Mouse (Mus musculus): ENCODE results near the gene Birc5. TPM values are rescaled to one million over a fixed set of nuclear protein-coding genes. Genes with fewer than 3 reads are reported as not detected.

Gene Birc5
- polyA plus RNA-seq, 1 experiment from 2014 or later: 340 TPM

- H3K4me2 ChIP-seq (ENCODE audit: low read length): no peak overlapping the region
- H3K9me3 ChIP-seq (ENCODE audit: control insufficient read depth, low read length): no peaks in the 10 kb centered on the region
- no peak overlapping the region for H3K9ac ChIP-seq (ENCODE audit: low read length)
- no peaks in the 10 kb centered on the region for H3K36me3 ChIP-seq (ENCODE audit: control insufficient read depth, insufficient read depth, low read length)
- H3K4me1 ChIP-seq (replicated peaks; ENCODE audit: control insufficient read depth, insufficient read depth, low read length): peaks cover 3% of the 10 kb centered on the region; the same call in 1 of the 2 replicates
- peak; percentile 84 for DNase-seq (ENCODE audit: low spot score)
- H3K27me3 ChIP-seq (replicated peaks; ENCODE audit: control insufficient read depth, insufficient read depth, low read length): no peaks in the 10 kb centered on the region
- no peak overlapping the region for H3K27ac ChIP-seq (ENCODE audit: low read depth)
- 39% methylated on average over 12 of the region's 12 CpGs for WGBS
- H3K4me3 ChIP-seq (ENCODE audit: low read depth, low read length): no peak overlapping the region
- ATAC-seq (replicated peaks; ENCODE audit: low FRiP score, low TSS enrichment, low read depth): no peak
These were observed 21.8 kb downstream of the Birc5 start for GRCm38 (mm10) chr11:117870688-117871365.

GRCm38 (mm10) chr11:117871376-117871775, 22.3 kb downstream of the Birc5 start:
- Histone ChIP-seq H3K4me2 (ENCODE audit: low read length) (no peak overlapping the region), H3K36me3 (ENCODE audit: control insufficient read depth, insufficient read depth, low read length) (no peaks in the 10 kb centered on the region), H3K4me1 (replicated peaks; ENCODE audit: control insufficient read depth, insufficient read depth, low read length) (peaks cover 3% of the 10 kb centered on the region; the same call in 1 of the 2 replicates), H3K9ac (ENCODE audit: low read length) (no peak overlapping the region), H3K4me3 (ENCODE audit: low read depth, low read length) (no peak overlapping the region), H3K27ac (ENCODE audit: low read depth) (no peak overlapping the region), H3K27me3 (replicated peaks; ENCODE audit: control insufficient read depth, insufficient read depth, low read length) (no peaks in the 10 kb centered on the region), H3K9me3 (ENCODE audit: control insufficient read depth, low read length) (no peaks in the 10 kb centered on the region)
- WGBS: 63% methylated on average over 5 of the region's 5 CpGs
- ATAC-seq (replicated peaks; ENCODE audit: low FRiP score, low TSS enrichment, low read depth): no peak
- no peak for DNase-seq (ENCODE audit: low spot score)

GRCm38 (mm10) chr11:117871911-117872584, 23.0 kb downstream of the Birc5 start:
- no peak for ATAC-seq (replicated peaks; ENCODE audit: low FRiP score, low TSS enrichment, low read depth)
- 59% methylated on average over 12 of the region's 12 CpGs for whole genome bisulfite sequencing
- no peaks in the 10 kb centered on the region for H3K36me3 ChIP-seq (ENCODE audit: control insufficient read depth, insufficient read depth, low read length)
- no peaks in the 10 kb centered on the region for H3K27me3 ChIP-seq (replicated peaks; ENCODE audit: control insufficient read depth, insufficient read depth, low read length)
- H3K4me2 ChIP-seq (ENCODE audit: low read length): peak overlapping the region; percentile 98
- DNase-seq (ENCODE audit: low spot score): no peak
- no peak overlapping the region for H3K27ac ChIP-seq (ENCODE audit: low read depth)
- H3K9me3 ChIP-seq (ENCODE audit: control insufficient read depth, low read length): no peaks in the 10 kb centered on the region
- no peak overlapping the region; the same call in 1 of the 2 replicates for H3K4me3 ChIP-seq (ENCODE audit: low read depth, low read length)
- H3K4me1 ChIP-seq (replicated peaks; ENCODE audit: control insufficient read depth, insufficient read depth, low read length): peaks cover 3% of the 10 kb centered on the region; the same call in 1 of the 2 replicates
- H3K9ac ChIP-seq (ENCODE audit: low read length): no peak overlapping the region

GRCm38 (mm10) chr11:117872861-117873608, 24.0 kb downstream of the Birc5 start, which contains the start of gene Tha1:
Tha1 (minus strand) TSS chr11:117873481.
- WGBS: 2% methylated on average over 51 of the region's 51 CpGs
- peak within 1 kb of the TSS; percentile 98 for H3K4me2 ChIP-seq (ENCODE audit: low read length)
- H3K27ac ChIP-seq (ENCODE audit: low read depth): 0 out of 2 replicates have a peak within 1 kb of the TSS, but pooled peaks have one; percentile 33
- no peaks in the 10 kb centered on the region for H3K27me3 ChIP-seq (replicated peaks; ENCODE audit: control insufficient read depth, insufficient read depth, low read length)
- DNase-seq (ENCODE audit: low spot score) (peak; percentile 85), ATAC-seq (replicated peaks; ENCODE audit: low FRiP score, low TSS enrichment, low read depth) (peak; percentile 67)
- H3K9me3 ChIP-seq (ENCODE audit: control insufficient read depth, low read length): no peaks in the 10 kb centered on the region
- H3K4me3 ChIP-seq (ENCODE audit: low read depth, low read length): peak within 1 kb of the TSS; percentile 74
- peak within 1 kb of the TSS; percentile 69 for H3K9ac ChIP-seq (ENCODE audit: low read length)
- peaks cover 4% of the 10 kb centered on the region for H3K4me1 ChIP-seq (replicated peaks; ENCODE audit: control insufficient read depth, insufficient read depth, low read length)
- H3K36me3 ChIP-seq (ENCODE audit: control insufficient read depth, insufficient read depth, low read length): no peaks in the 10 kb centered on the region

- Histone ChIP-seq H3K27me3 (replicated peaks; ENCODE audit: control insufficient read depth, insufficient read depth, low read length) (no peaks in the 10 kb centered on the region), H3K4me1 (replicated peaks; ENCODE audit: control insufficient read depth, insufficient read depth, low read length) (peaks cover 16% of the 10 kb centered on the region), H3K27ac (ENCODE audit: low read depth) (no peak overlapping the region), H3K4me3 (ENCODE audit: low read depth, low read length) (no peak overlapping the region), H3K9me3 (ENCODE audit: control insufficient read depth, low read length) (no peaks in the 10 kb centered on the region), H3K4me2 (ENCODE audit: low read length) (no peak overlapping the region), H3K9ac (ENCODE audit: low read length) (no peak overlapping the region), H3K36me3 (ENCODE audit: control insufficient read depth, insufficient read depth, low read length) (no peaks in the 10 kb centered on the region)
- ATAC-seq (replicated peaks; ENCODE audit: low FRiP score, low TSS enrichment, low read depth): no peak
- WGBS: 59% methylated on average over 4 of the region's 4 CpGs
- no peak for DNase-seq (ENCODE audit: low spot score)
These were observed 25.4 kb downstream of the Birc5 start for GRCm38 (mm10) chr11:117874419-117874818.

GRCm38 (mm10) chr11:117875681-117876080, 26.6 kb downstream of the Birc5 start:
- Histone ChIP-seq H3K36me3 (ENCODE audit: control insufficient read depth, insufficient read depth, low read length) (no peaks in the 10 kb centered on the region), H3K9me3 (ENCODE audit: control insufficient read depth, low read length) (no peaks in the 10 kb centered on the region), H3K4me2 (ENCODE audit: low read length) (no peak overlapping the region), H3K27ac (ENCODE audit: low read depth) (no peak overlapping the region), H3K27me3 (replicated peaks; ENCODE audit: control insufficient read depth, insufficient read depth, low read length) (no peaks in the 10 kb centered on the region), H3K9ac (ENCODE audit: low read length) (no peak overlapping the region), H3K4me1 (replicated peaks; ENCODE audit: control insufficient read depth, insufficient read depth, low read length) (peaks cover 13% of the 10 kb centered on the region), H3K4me3 (ENCODE audit: low read depth, low read length) (no peak overlapping the region)
- no peak for ATAC-seq (replicated peaks; ENCODE audit: low FRiP score, low TSS enrichment, low read depth)
- no peak for DNase-seq (ENCODE audit: low spot score)
- 29% methylated on average over 6 of the region's 6 CpGs for WGBS

- Histone ChIP-seq H3K36me3 (ENCODE audit: control insufficient read depth, insufficient read depth, low read length) (no peaks in the 10 kb centered on the region), H3K27me3 (replicated peaks; ENCODE audit: control insufficient read depth, insufficient read depth, low read length) (no peaks in the 10 kb centered on the region), H3K4me2 (ENCODE audit: low read length) (peak overlapping the region; percentile 14; the same call in 1 of the 2 replicates), H3K9me3 (ENCODE audit: control insufficient read depth, low read length) (no peaks in the 10 kb centered on the region), H3K4me3 (ENCODE audit: low read depth, low read length) (no peak overlapping the region), H3K27ac (ENCODE audit: low read depth) (peak overlapping the region; percentile 33; the same call in 1 of the 2 replicates), H3K4me1 (replicated peaks; ENCODE audit: control insufficient read depth, insufficient read depth, low read length) (peaks cover 29% of the 10 kb centered on the region), H3K9ac (ENCODE audit: low read length) (0 out of 2 replicates have a peak overlapping the region, but pooled peaks have one; percentile 6)
- DNase-seq (ENCODE audit: low spot score) (no peak), ATAC-seq (replicated peaks; ENCODE audit: low FRiP score, low TSS enrichment, low read depth) (no peak)
- 32% methylated on average over 12 of the region's 13 CpGs for WGBS
These were observed 29.1 kb downstream of the Birc5 start for GRCm38 (mm10) chr11:117877917-117878745.

DNA sequence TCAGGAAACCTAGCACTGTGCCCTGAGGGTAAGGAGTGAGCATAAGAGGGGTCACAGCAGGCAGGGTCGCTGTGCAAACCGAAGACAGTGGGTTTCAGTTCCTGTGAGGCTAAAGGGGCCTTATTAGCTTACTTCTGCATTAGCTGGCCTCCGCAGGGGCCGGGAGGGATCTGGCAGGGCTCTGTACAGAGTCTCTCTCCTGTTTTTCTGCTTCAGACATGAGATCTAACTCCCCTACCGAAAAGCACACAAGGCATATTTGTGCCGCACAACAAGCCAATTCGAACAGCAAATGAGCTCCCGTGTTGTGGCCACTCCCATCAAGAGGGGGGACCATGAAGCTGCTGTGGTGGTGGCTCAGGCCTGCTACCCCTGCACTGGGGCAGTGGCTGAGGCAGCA, 29.8 kb downstream of the Birc5 start:
- no peaks in the 10 kb centered on the region for H3K36me3 ChIP-seq (ENCODE audit: control insufficient read depth, insufficient read depth, low read length)
- H3K27ac ChIP-seq (ENCODE audit: low read depth): peak overlapping the region; percentile 33; the same call in 1 of the 2 replicates
- H3K4me1 ChIP-seq (replicated peaks; ENCODE audit: control insufficient read depth, insufficient read depth, low read length): peaks cover 29% of the 10 kb centered on the region
- H3K4me2 ChIP-seq (ENCODE audit: low read length): 0 out of 2 replicates have a peak overlapping the region, but pooled peaks have one; percentile 14
- DNase-seq (ENCODE audit: low spot score) (no peak), ATAC-seq (replicated peaks; ENCODE audit: low FRiP score, low TSS enrichment, low read depth) (no peak)
- no peak overlapping the region for H3K4me3 ChIP-seq (ENCODE audit: low read depth, low read length)
- no peak overlapping the region for H3K9ac ChIP-seq (ENCODE audit: low read length)
- 36% methylated on average over 8 of the region's 8 CpGs for WGBS
- H3K27me3 ChIP-seq (replicated peaks; ENCODE audit: control insufficient read depth, insufficient read depth, low read length): no peaks in the 10 kb centered on the region
- H3K9me3 ChIP-seq (ENCODE audit: control insufficient read depth, low read length): no peaks in the 10 kb centered on the region

Measured in intestine, embryonic 14.5 days (tissue).